Mouse (Mus musculus): ENCODE measurements around the gene Timm17b. TPM values are rescaled to one million over a fixed set of nuclear protein-coding genes. Genes with fewer than 3 reads are reported as not detected.

The Timm17b gene
- polyA plus RNA-seq, 1 experiment from 2014 or later, result 171 TPM

Other genes with a start within 250 kb of the Timm17b start
- 2.4 and 3.1 TPM in 2 replicates for gene Prickle3, start 242.1 kb upstream of the Timm17b start, polyA plus RNA-seq (2014; fragmentation: Nextera tagmentation; extraction: Ambion mirVana)
- 43.3 and 49.4 TPM in 2 replicates for gene Plp2, start 228.0 kb upstream of the Timm17b start, polyA plus RNA-seq (2014; fragmentation: Nextera tagmentation; extraction: Ambion mirVana)
- not detected in 2 replicates for gene Magix, start 218.1 kb upstream of the Timm17b start, polyA plus RNA-seq (2014; fragmentation: Nextera tagmentation; extraction: Ambion mirVana)
- 47.3 and 48.4 TPM in 2 replicates for gene Gpkow, start 202.2 kb upstream of the Timm17b start, polyA plus RNA-seq (2014; fragmentation: Nextera tagmentation; extraction: Ambion mirVana)
- gene Wdr45, start 185.0 kb upstream of the Timm17b start, polyA plus RNA-seq (2014; fragmentation: Nextera tagmentation; extraction: Ambion mirVana), result 17.8 and 18.3 TPM in 2 replicates
- gene Gm45208, start 177.1 kb upstream of the Timm17b start, polyA plus RNA-seq (2014; fragmentation: Nextera tagmentation; extraction: Ambion mirVana), result not detected in 2 replicates
- gene Praf2, start 170.9 kb upstream of the Timm17b start, polyA plus RNA-seq (2014; fragmentation: Nextera tagmentation; extraction: Ambion mirVana), result 102 and 104 TPM in 2 replicates
- 21.0 and 31.8 TPM in 2 replicates for gene Ccdc120, start 148.5 kb upstream of the Timm17b start, polyA plus RNA-seq (2014; fragmentation: Nextera tagmentation; extraction: Ambion mirVana)
- 21.6 and 25.9 TPM in 2 replicates for gene Tfe3, start 136.8 kb upstream of the Timm17b start, polyA plus RNA-seq (2014; fragmentation: Nextera tagmentation; extraction: Ambion mirVana)
- gene Gripap1, start 109.6 kb upstream of the Timm17b start, polyA plus RNA-seq (2014; fragmentation: Nextera tagmentation; extraction: Ambion mirVana), result 51.7 and 57.0 TPM in 2 replicates
- gene Kcnd1, start 77.1 kb upstream of the Timm17b start, polyA plus RNA-seq (2014; fragmentation: Nextera tagmentation; extraction: Ambion mirVana), result 2.2 and 2.5 TPM in 2 replicates
- gene Otud5, start 58.0 kb upstream of the Timm17b start, polyA plus RNA-seq (2014; fragmentation: Nextera tagmentation; extraction: Ambion mirVana), result 35.9 and 40.8 TPM in 2 replicates
- gene Pim2, start 21.1 kb upstream of the Timm17b start, polyA plus RNA-seq (2014; fragmentation: Nextera tagmentation; extraction: Ambion mirVana), result 5.9 and 7.8 TPM in 2 replicates
- 13.8 and 15.3 TPM in 2 replicates for gene Slc35a2, start 15.3 kb upstream of the Timm17b start, polyA plus RNA-seq (2014; fragmentation: Nextera tagmentation; extraction: Ambion mirVana)
- 137 and 143 TPM in 2 replicates for gene Pqbp1, start 88 bp upstream of the Timm17b start, polyA plus RNA-seq (2014; fragmentation: Nextera tagmentation; extraction: Ambion mirVana)
- not detected in 2 replicates for gene Gm10491, start 8.5 kb downstream of the Timm17b start, polyA plus RNA-seq (2014; fragmentation: Nextera tagmentation; extraction: Ambion mirVana)
- gene Gm10490, start 10.2 kb downstream of the Timm17b start, polyA plus RNA-seq (2014; fragmentation: Nextera tagmentation; extraction: Ambion mirVana), result not detected in 2 replicates
- 29.6 and 33.1 TPM in 2 replicates for gene Pcsk1n, start 20.5 kb downstream of the Timm17b start, polyA plus RNA-seq (2014; fragmentation: Nextera tagmentation; extraction: Ambion mirVana)
- not detected in 2 replicates for gene Eras, start 29.2 kb downstream of the Timm17b start, polyA plus RNA-seq (2014; fragmentation: Nextera tagmentation; extraction: Ambion mirVana)
- gene Hdac6, start 48.5 kb downstream of the Timm17b start, polyA plus RNA-seq (2014; fragmentation: Nextera tagmentation; extraction: Ambion mirVana), result 51.6 and 53.6 TPM in 2 replicates
- gene Gata1, start 78.7 kb downstream of the Timm17b start, polyA plus RNA-seq (2014; fragmentation: Nextera tagmentation; extraction: Ambion mirVana), result 4.7 and 4.9 TPM in 2 replicates
- not detected in 2 replicates for gene Glod5, start 119.1 kb downstream of the Timm17b start, polyA plus RNA-seq (2014; fragmentation: Nextera tagmentation; extraction: Ambion mirVana)
- 82.5 and 84.8 TPM in 2 replicates for gene Suv39h1, start 175.4 kb downstream of the Timm17b start, polyA plus RNA-seq (2014; fragmentation: Nextera tagmentation; extraction: Ambion mirVana)
- 0.19 and 0.32 TPM in 2 replicates for gene Was, start 191.1 kb downstream of the Timm17b start, polyA plus RNA-seq (2014; fragmentation: Nextera tagmentation; extraction: Ambion mirVana)
- gene Wdr13, start 233.5 kb downstream of the Timm17b start, polyA plus RNA-seq (2014; fragmentation: Nextera tagmentation; extraction: Ambion mirVana), result 25.6 and 27.3 TPM in 2 replicates
- gene Rbm3, start 246.5 kb downstream of the Timm17b start, polyA plus RNA-seq (2014; fragmentation: Nextera tagmentation; extraction: Ambion mirVana), result 400 and 423 TPM in 2 replicates

Measured in neural tube, embryonic 11.5 days (tissue).